In the genomic region with DNA sequence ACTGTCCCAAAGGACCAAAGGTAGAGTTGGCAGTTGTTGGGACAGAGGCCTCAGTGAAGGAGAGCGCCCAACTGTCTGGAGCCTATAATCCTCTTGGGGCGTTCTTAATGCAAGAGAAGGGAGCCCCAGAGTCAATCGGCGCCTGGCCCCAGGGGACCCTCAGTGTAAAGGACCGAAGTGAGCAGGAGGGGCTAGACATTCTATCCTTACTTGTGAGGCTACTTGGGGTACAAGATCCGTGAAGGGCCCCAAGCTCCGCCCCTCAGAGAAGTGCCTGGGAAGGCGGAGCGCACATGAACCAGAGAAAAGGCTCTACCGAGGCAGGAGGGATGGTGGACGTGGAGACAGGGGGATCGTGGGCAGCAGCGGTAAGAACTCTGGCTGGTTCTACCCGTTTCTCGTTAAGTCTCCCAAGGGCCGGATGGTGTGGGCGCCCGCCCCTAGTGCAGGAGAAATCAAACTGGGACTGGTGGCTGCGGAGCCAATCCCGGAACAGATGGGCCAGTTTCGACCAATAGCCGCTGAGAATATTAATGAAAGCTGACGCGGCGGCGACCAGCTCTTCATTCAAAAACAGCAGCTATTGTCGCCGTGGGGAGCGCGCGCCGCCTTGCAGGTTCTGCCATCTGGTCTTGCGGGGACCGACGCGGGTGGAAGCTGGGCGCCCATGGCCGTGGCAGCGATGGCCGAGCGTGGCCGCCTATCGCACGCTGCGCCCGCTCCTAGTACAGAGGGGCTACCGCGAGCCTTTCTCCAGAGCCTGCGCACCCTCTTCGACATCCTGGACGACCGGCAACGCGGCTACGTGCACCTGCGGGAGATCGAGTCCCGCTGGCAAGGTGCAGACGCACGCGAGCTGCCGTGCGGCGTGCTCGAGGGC, we compare ENCODE assay signal across 8 mouse cellular contexts. TPM values are rescaled to one million over a fixed set of nuclear protein-coding genes. Genes with fewer than 3 reads are reported as not detected.
DNase-seq lines count a peak whose midpoint lies in the region; ATAC-seq lines count a peak whose summit lies in the region.

A gene (plus strand): TSS at position 558 of the 880 bp plus-strand sequence.

- peak within 1 kb of the TSS; percentile 70 for H3K4me3 ChIP-seq in hindbrain, embryonic 14.5 days (replicated peaks; ENCODE audit: low read length)

- no peaks in the 10 kb centered on the region for H3K36me3 ChIP-seq in hindbrain, embryonic 14.5 days (replicated peaks; ENCODE audit: control insufficient read depth, insufficient read depth)

- peaks cover 19% of the 10 kb centered on the region for H3K4me1 ChIP-seq in hindbrain, embryonic 14.5 days (replicated peaks; ENCODE audit: control insufficient read depth, insufficient read depth, low read length)

- DNase-seq in WW6 (ENCODE audit: low read depth, low spot score), result peak; percentile 76
- peak; percentile 89 to 91 for DNase-seq in cerebellum, postnatal 25 days
- DNase-seq in frontal cortex, postnatal 25 days (ENCODE audit: low spot score in 2 of 2), result peak; percentile 71 to 83
- peak; percentile 80 for DNase-seq in hindbrain, embryonic 14.5 days (ENCODE audit: low spot score)
- peak; percentile 71 to 73 for DNase-seq in layer of hippocampus, postnatal 25 days (ENCODE audit: extremely low spot score in 1 of 2, low spot score in 1 of 2)
- peak; percentile 84 for DNase-seq in lung, postnatal 14 days
- peak; percentile 81 for DNase-seq in ovary, postnatal 36 days (ENCODE audit: low spot score)
- peak; percentile 81 for DNase-seq in thymus, postnatal 14 days

- H3K9me3 ChIP-seq in hindbrain, embryonic 14.5 days (ENCODE audit: control insufficient read depth, low read length), result no peaks in the 10 kb centered on the region

- H3K27me3 ChIP-seq in hindbrain, embryonic 14.5 days (ENCODE audit: control insufficient read depth, insufficient read depth, low read length), result no peaks in the 10 kb centered on the region; the same call in 1 of the 2 replicates

- H3K9ac ChIP-seq in hindbrain, embryonic 14.5 days, result peak within 1 kb of the TSS; percentile 70

- ATAC-seq in hindbrain, embryonic 14.5 days (ENCODE audit: low FRiP score), result peak; percentile 94

- H3K4me2 ChIP-seq in hindbrain, embryonic 14.5 days (replicated peaks), result peak within 1 kb of the TSS; percentile 99

- 0 out of 2 replicates have a peak within 1 kb of the TSS, but pooled peaks have one; percentile 62 for H3K27ac ChIP-seq in hindbrain, embryonic 14.5 days

- 1% methylated on average over 65 of the region's 65 CpGs for WGBS in hindbrain, embryonic 14.5 days

RNA-seq across cellular contexts. Expression of the gene that starts here (rescaled TPM):
- 10.0 and 10.8 TPM in 2 replicates for polyA plus RNA-seq in hindbrain, embryonic 14.5 days (2014; fragmentation: Nextera tagmentation; extraction: Ambion mirVana)
- 1 to 10 TPM; 5.8 to 6.0 TPM for total RNA-seq in layer of hippocampus, postnatal 25 days (2021)

Comparison
In these comparisons a context has a peak if more than half of its experiments do, and no peak if none do; other contexts are left out.
1. Peak in every context shown above with its lines: DNase-seq, ATAC-seq, H3K4me3 ChIP-seq and H3K27ac ChIP-seq.